Mouse (Mus musculus) testis, adult 2 months (tissue): ENCODE results near the gene Cntnap2.
"Not testable (repeated sequence)": the region's sequence is repeated elsewhere in the genome, so short reads cannot be mapped to it uniquely, and the experiment has no call there.

Experiments
- CTCF ChIP-seq: fragments of 200-500 bp; IDR thresholded peaks from 2 replicates; pipeline ENCODE4 v1.5.1; 2012; ENCODE audit warnings: low read depth, mild to moderate bottlenecking, inconsistent platforms, low read length, moderate library complexity; ENCODE audit not compliant: control insufficient read depth, insufficient read depth, insufficient replicate concordance
- POLR2A ChIP-seq: fragments of 200-500 bp; IDR thresholded peaks from 2 replicates; pipeline ENCODE4 v1.6.1; 2012; ENCODE audit warnings: low read depth, mild to moderate bottlenecking, inconsistent platforms, low read length, moderate library complexity; ENCODE audit not compliant: control insufficient read depth

DNA sequence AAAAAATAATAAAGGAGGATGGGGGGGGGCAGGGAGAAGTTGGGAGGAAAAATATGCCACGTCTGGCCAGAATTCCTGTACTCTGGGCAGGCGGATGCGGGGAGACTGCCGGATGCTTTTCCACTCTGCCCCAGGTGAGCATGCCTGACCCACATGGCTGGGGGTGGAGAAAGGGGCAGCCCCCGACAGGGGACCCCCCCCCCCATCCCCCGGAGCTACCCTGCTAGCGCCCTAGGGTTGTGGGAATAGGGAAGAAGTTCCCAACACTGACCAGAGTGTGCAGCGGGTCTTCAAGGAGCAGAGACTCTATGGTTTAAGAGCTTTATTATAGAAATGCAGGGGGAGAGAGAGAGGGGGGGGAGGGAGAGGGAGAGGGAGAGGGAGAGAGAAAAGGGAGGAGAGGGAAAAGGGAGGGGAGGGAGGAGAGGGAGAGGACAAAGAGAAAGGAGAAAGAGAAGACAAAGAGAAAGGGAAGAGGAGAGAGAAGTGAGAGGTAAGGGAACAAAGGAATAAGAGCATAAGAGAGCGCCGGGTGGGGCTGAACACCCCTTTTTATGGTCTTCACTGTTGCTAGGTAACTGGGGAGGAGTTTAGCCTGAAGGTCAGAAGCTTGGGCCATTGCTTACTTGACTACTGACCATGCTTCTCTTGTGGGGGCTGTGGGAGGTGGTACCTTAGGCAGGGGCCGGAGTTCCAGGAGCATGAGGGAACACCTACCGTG lies 2227.2 kb downstream of the Cntnap2 start:
- not testable (repeated sequence) for TF ChIP-seq POLR2A, CTCF
